Mouse (Mus musculus): ENCODE measurements around the gene Slc2a1. TPM values are rescaled to one million over a fixed set of nuclear protein-coding genes. Genes with fewer than 3 reads are reported as not detected.

Slc2a1 gene
- polyA plus RNA-seq, 1 experiment from 2014 or later, result 150 TPM

DNA sequence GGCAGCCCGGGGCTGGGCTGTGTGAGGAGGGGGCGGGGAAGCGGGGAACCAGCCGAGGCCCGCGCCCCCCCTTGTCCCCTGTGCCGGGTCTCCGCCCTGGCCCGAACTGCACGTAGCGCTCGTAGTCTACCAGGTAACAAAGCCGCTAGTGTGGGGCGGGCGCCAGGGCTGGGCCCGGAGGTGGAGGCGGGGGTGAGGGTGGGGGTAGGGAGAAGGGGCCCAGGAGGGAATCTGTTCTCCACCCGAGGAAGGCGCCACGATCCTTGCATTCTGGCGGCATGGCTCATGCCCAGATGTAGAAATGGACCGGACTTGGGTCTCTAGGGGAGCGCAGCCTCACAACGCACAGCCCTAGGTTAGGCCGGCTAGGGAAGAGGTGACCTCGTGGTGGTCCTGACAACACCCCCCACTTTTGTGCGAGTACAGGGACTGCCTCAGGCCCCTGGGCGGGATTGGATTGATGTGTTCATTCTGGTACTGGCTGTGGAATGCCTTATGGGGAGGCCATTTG lies 35.5 kb upstream of the Slc2a1 start:
- H3K9ac ChIP-seq (ENCODE audit: low read depth, low read length), result 0 out of 2 replicates have a peak overlapping the region, but pooled peaks have one; percentile 0
- no peak; the same call in 1 of the 2 replicates for ATAC-seq (replicated peaks; ENCODE audit: low FRiP score)
- H3K27me3 ChIP-seq (replicated peaks; ENCODE audit: control insufficient read depth, insufficient read depth, low read length), result peaks cover 30% of the 10 kb centered on the region
- H3K27ac ChIP-seq (ENCODE audit: low read depth, low read length), result no peak overlapping the region
- peak overlapping the region; percentile 24 for H3K4me2 ChIP-seq
- H3K9me3 ChIP-seq (ENCODE audit: control insufficient read depth, low read length), result no peaks in the 10 kb centered on the region
- H3K36me3 ChIP-seq (ENCODE audit: control insufficient read depth, insufficient read depth, low read length), result no peaks in the 10 kb centered on the region
- peaks cover 9% of the 10 kb centered on the region for H3K4me1 ChIP-seq (replicated peaks; ENCODE audit: control insufficient read depth, insufficient read depth, low read length)
- no peak overlapping the region for H3K4me3 ChIP-seq (ENCODE audit: low read depth, low read length)
- WGBS, result 51% methylated on average over 27 of the region's 28 CpGs
- no peak for DNase-seq (ENCODE audit: low spot score)

DNA sequence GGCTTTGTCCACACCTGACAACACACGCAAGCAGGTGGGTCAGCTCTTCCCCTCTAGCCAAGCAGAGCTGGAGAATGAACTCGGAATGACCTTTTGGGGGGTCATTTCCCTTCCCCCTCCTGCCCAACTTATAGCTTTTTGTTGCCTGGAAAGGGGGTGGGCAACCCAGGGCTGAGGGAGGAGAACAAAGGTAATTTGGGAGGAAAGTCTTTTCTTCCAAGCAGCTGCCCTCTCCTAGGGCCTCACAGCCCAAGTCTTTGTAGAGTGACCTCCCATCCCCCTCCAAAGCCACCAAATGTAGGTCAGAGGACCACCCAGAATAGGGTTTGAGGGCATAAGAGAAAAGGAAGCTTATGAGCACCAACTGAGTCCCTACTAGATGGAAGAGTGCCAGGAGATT lies 34.9 kb upstream of the Slc2a1 start:
- H3K27ac ChIP-seq (ENCODE audit: low read depth, low read length), result no peak overlapping the region
- ATAC-seq (replicated peaks; ENCODE audit: low FRiP score) (no peak), DNase-seq (ENCODE audit: low spot score) (no peak)
- no peak overlapping the region for H3K4me2 ChIP-seq
- no peak overlapping the region for H3K4me3 ChIP-seq (ENCODE audit: low read depth, low read length)
- peaks cover 30% of the 10 kb centered on the region for H3K27me3 ChIP-seq (replicated peaks; ENCODE audit: control insufficient read depth, insufficient read depth, low read length)
- no peaks in the 10 kb centered on the region for H3K9me3 ChIP-seq (ENCODE audit: control insufficient read depth, low read length)
- no peaks in the 10 kb centered on the region for H3K36me3 ChIP-seq (ENCODE audit: control insufficient read depth, insufficient read depth, low read length)
- WGBS, result 62% methylated on average over 2 of the region's 2 CpGs
- H3K4me1 ChIP-seq (replicated peaks; ENCODE audit: control insufficient read depth, insufficient read depth, low read length), result peaks cover 9% of the 10 kb centered on the region
- no peak overlapping the region for H3K9ac ChIP-seq (ENCODE audit: low read depth, low read length)

DNA sequence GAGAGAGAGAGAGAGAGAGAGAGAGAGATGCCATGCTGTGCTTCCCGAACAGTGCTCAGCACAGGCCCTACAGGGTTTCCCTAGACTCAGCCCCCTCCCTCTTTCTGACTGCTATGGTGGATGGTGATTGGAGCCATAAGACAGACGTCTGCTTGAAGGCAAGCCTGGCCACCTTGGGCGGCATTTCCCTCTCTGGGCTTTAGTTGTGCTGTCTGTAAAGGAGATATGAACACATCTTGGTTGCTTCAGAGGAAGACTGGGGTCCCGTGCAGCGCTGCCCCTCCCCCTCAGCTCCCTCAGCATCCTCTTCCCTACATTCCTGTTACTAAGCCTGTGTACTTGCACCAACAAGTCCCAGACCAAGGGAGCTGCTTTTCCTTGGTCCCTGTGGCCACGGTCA lies 33.9 kb upstream of the Slc2a1 start:
- Histone ChIP-seq H3K9me3 (ENCODE audit: control insufficient read depth, low read length) (no peaks in the 10 kb centered on the region), H3K9ac (ENCODE audit: low read depth, low read length) (no peak overlapping the region), H3K4me2 (no peak overlapping the region), H3K27me3 (replicated peaks; ENCODE audit: control insufficient read depth, insufficient read depth, low read length) (peaks cover 30% of the 10 kb centered on the region), H3K4me3 (ENCODE audit: low read depth, low read length) (no peak overlapping the region), H3K27ac (ENCODE audit: low read depth, low read length) (no peak overlapping the region), H3K4me1 (replicated peaks; ENCODE audit: control insufficient read depth, insufficient read depth, low read length) (peaks cover 9% of the 10 kb centered on the region), H3K36me3 (ENCODE audit: control insufficient read depth, insufficient read depth, low read length) (no peaks in the 10 kb centered on the region)
- WGBS, result 29% methylated on average over 6 of the region's 6 CpGs
- ATAC-seq (replicated peaks; ENCODE audit: low FRiP score) (no peak), DNase-seq (ENCODE audit: low spot score) (no peak)

DNA sequence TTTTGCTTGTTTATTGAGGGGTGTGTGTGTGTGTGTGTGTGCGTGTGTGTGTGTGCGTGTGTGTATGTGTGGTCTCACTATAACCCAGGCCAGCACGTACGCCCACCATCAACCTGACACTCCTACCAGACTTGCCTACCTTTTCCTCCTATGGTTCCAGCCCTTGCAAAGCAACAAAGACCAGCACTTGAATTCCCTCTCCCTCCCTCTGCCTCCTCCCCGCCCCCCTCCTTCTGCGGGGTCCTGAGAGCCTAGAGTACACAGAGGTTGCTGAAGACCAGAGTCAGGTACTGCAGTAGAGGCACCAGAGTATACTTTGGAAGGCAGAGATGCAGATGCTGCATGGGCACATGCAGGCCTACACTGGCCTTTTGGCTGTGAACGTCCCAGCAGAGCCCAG lies 33.2 kb upstream of the Slc2a1 start:
- H3K36me3 ChIP-seq (ENCODE audit: control insufficient read depth, insufficient read depth, low read length), result no peaks in the 10 kb centered on the region
- H3K9me3 ChIP-seq (ENCODE audit: control insufficient read depth, low read length), result no peaks in the 10 kb centered on the region
- H3K4me3 ChIP-seq (ENCODE audit: low read depth, low read length), result no peak overlapping the region
- H3K27ac ChIP-seq (ENCODE audit: low read depth, low read length), result no peak overlapping the region
- H3K27me3 ChIP-seq (replicated peaks; ENCODE audit: control insufficient read depth, insufficient read depth, low read length), result peaks cover 30% of the 10 kb centered on the region
- no peak for ATAC-seq (replicated peaks; ENCODE audit: low FRiP score)
- no peak overlapping the region for H3K4me2 ChIP-seq
- 69% methylated on average over 7 of the region's 7 CpGs for WGBS
- H3K4me1 ChIP-seq (replicated peaks; ENCODE audit: control insufficient read depth, insufficient read depth, low read length), result peaks cover 9% of the 10 kb centered on the region
- H3K9ac ChIP-seq (ENCODE audit: low read depth, low read length), result no peak overlapping the region
- no peak for DNase-seq (ENCODE audit: low spot score)

DNA sequence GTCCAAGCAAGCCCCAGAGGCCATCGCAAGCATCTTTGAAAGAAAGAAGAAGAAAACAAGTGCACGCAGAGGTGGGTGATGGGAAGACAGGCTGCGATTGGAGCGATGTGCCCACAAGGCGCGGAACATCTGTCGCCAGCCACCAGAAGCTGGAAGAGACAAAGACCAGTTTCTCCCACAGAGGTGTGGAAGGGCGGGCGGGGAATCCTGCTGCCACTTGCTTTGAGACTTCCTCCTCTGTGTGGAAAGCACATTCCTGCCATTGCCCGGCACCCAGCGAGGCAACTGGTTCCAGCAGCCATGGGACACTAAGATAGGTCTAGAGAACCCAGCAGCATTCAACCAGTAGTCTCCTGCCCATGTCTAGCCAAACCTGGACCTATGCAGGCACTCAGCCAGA lies 32.2 kb upstream of the Slc2a1 start:
- no peaks in the 10 kb centered on the region for H3K36me3 ChIP-seq (ENCODE audit: control insufficient read depth, insufficient read depth, low read length)
- H3K27ac ChIP-seq (ENCODE audit: low read depth, low read length), result no peak overlapping the region
- H3K9me3 ChIP-seq (ENCODE audit: control insufficient read depth, low read length), result no peaks in the 10 kb centered on the region
- no peak overlapping the region for H3K4me3 ChIP-seq (ENCODE audit: low read depth, low read length)
- no peak for DNase-seq (ENCODE audit: low spot score)
- peak overlapping the region; percentile 49 for H3K4me2 ChIP-seq
- no peak overlapping the region; the same call in 1 of the 2 replicates for H3K9ac ChIP-seq (ENCODE audit: low read depth, low read length)
- 58% methylated on average over 11 of the region's 11 CpGs for WGBS
- peaks cover 9% of the 10 kb centered on the region for H3K4me1 ChIP-seq (replicated peaks; ENCODE audit: control insufficient read depth, insufficient read depth, low read length)
- ATAC-seq (replicated peaks; ENCODE audit: low FRiP score), result no peak
- H3K27me3 ChIP-seq (replicated peaks; ENCODE audit: control insufficient read depth, insufficient read depth, low read length), result peaks cover 26% of the 10 kb centered on the region

DNA sequence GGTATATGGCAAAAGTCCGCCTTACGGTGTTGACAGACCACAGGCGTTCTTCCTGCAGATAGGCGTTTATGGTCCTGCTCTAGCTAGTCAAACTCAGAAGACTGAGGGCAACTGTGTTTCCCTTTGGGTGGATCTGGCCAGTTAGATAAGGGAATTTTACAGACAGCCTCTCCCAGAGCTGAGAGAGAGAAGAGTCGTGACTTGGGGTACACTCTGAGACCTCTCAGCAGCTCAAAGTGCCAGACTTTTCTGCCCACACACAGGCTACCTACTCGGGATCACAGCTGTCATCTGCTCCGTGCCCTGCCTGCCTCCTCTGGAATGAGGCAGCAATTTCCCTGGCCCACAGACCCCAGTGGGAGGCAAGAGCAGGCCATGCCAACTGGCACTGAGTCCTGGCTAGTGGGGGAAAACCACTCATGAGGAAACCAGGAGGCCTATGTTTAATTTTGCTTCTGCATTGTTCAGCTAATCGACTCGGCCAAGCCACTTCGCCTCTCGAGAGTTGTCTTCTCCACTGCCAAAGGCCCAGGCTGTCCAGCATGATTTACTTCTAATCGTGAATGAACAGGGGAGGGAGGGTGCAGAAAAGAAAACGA lies 31.3 kb upstream of the Slc2a1 start:
- peaks cover 5% of the 10 kb centered on the region for H3K4me1 ChIP-seq (replicated peaks; ENCODE audit: control insufficient read depth, insufficient read depth, low read length)
- H3K9ac ChIP-seq (ENCODE audit: low read depth, low read length), result 0 out of 2 replicates have a peak overlapping the region, but pooled peaks have one; percentile 44
- DNase-seq (ENCODE audit: low spot score), result no peak
- H3K4me3 ChIP-seq (ENCODE audit: low read depth, low read length), result no peak overlapping the region
- no peaks in the 10 kb centered on the region for H3K36me3 ChIP-seq (ENCODE audit: control insufficient read depth, insufficient read depth, low read length)
- H3K27me3 ChIP-seq (replicated peaks; ENCODE audit: control insufficient read depth, insufficient read depth, low read length), result peaks cover 18% of the 10 kb centered on the region
- WGBS, result 25% methylated on average over 13 of the region's 13 CpGs
- peak; percentile 89 for ATAC-seq (replicated peaks; ENCODE audit: low FRiP score)
- no peaks in the 10 kb centered on the region for H3K9me3 ChIP-seq (ENCODE audit: control insufficient read depth, low read length)
- H3K4me2 ChIP-seq, result peak overlapping the region; percentile 49
- peak overlapping the region; percentile 84 for H3K27ac ChIP-seq (ENCODE audit: low read depth, low read length)

DNA sequence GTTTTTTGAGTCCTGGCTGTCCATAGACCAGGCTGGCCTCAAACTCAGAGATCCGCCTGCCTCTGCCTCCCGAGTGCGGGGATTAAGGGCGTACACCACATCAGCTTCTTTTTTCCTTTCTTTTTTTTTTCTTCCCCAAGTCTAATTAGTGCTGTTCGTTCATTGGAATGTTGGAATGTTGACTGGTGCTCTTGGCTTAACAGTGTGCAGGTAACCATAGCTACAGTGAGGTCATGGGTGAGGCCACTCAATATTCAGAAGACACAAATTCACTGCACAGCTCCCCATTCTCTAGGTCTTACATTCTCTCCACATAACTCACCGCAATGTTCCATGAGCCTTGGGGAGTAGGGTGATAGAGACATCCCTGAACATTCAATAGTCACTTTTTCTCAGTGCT lies 28.6 kb upstream of the Slc2a1 start:
- no peak for DNase-seq (ENCODE audit: low spot score)
- WGBS, result 90% methylated on average over 6 of the region's 6 CpGs
- Histone ChIP-seq H3K9ac (ENCODE audit: low read depth, low read length) (no peak overlapping the region), H3K4me3 (ENCODE audit: low read depth, low read length) (no peak overlapping the region), H3K36me3 (ENCODE audit: control insufficient read depth, insufficient read depth, low read length) (no peaks in the 10 kb centered on the region), H3K9me3 (ENCODE audit: control insufficient read depth, low read length) (no peaks in the 10 kb centered on the region), H3K27me3 (replicated peaks; ENCODE audit: control insufficient read depth, insufficient read depth, low read length) (no peaks in the 10 kb centered on the region), H3K4me1 (replicated peaks; ENCODE audit: control insufficient read depth, insufficient read depth, low read length) (peaks cover 7% of the 10 kb centered on the region), H3K4me2 (no peak overlapping the region), H3K27ac (ENCODE audit: low read depth, low read length) (no peak overlapping the region)
- ATAC-seq (replicated peaks; ENCODE audit: low FRiP score), result no peak

DNA sequence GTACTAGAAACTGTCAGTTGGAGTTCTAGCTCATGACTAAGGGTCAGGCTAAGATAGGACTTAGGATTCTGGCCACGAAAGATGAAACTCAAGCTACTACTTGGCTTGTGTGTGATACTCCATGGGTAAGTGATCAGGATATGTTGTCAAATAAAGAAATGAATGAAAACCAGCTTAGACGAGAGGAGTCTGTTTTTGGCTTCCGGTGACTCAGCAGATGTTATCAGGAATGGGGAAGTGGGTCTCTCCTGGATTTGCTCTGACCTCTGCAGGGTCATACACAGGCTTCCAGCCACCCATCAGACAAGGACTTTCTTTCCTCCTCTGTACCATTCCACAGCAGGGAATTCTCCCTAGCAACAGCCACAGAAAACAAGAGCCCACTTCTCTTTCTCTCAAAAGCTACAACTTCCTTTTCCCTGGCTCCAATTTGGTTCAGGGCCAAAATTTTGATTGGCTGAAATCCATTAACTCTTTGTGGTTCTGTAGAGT lies 25.7 kb upstream of the Slc2a1 start:
- DNase-seq (ENCODE audit: low spot score) (no peak), ATAC-seq (replicated peaks; ENCODE audit: low FRiP score) (no peak)
- no peaks in the 10 kb centered on the region for H3K9me3 ChIP-seq (ENCODE audit: control insufficient read depth, low read length)
- WGBS, result 33% methylated on average over 3 of the region's 3 CpGs
- no peak overlapping the region for H3K9ac ChIP-seq (ENCODE audit: low read depth, low read length)
- H3K4me1 ChIP-seq (replicated peaks; ENCODE audit: control insufficient read depth, insufficient read depth, low read length), result peaks cover 2% of the 10 kb centered on the region; the same call in 1 of the 2 replicates
- no peak overlapping the region for H3K4me2 ChIP-seq
- H3K36me3 ChIP-seq (ENCODE audit: control insufficient read depth, insufficient read depth, low read length), result no peaks in the 10 kb centered on the region
- H3K27ac ChIP-seq (ENCODE audit: low read depth, low read length), result no peak overlapping the region
- H3K4me3 ChIP-seq (ENCODE audit: low read depth, low read length), result no peak overlapping the region
- no peaks in the 10 kb centered on the region for H3K27me3 ChIP-seq (replicated peaks; ENCODE audit: control insufficient read depth, insufficient read depth, low read length)

DNA sequence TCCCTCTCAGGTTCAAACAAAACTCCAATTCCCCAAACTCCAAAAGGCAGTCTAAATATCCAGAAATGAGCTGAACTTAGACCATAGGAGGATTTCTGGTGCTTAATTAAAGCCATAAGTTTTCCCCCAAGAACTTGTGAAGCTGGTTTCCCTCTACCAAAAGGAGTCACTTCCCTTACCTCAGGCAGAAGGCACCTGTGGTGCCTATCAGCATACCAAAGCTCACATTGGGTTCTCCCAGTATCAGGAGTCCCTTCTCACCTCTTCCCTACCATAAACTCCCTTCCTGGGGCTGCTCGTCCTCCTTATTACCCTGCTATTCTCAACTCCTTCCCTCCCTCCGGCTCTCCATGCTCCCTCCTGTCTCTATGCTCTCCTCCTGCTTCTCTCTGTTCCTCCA lies 20.1 kb upstream of the Slc2a1 start:
- Histone ChIP-seq H3K9me3 (ENCODE audit: control insufficient read depth, low read length) (no peaks in the 10 kb centered on the region), H3K27ac (ENCODE audit: low read depth, low read length) (no peak overlapping the region), H3K4me2 (no peak overlapping the region), H3K27me3 (replicated peaks; ENCODE audit: control insufficient read depth, insufficient read depth, low read length) (no peaks in the 10 kb centered on the region), H3K36me3 (ENCODE audit: control insufficient read depth, insufficient read depth, low read length) (no peaks in the 10 kb centered on the region), H3K4me3 (ENCODE audit: low read depth, low read length) (no peak overlapping the region), H3K9ac (ENCODE audit: low read depth, low read length) (no peak overlapping the region), H3K4me1 (replicated peaks; ENCODE audit: control insufficient read depth, insufficient read depth, low read length) (no peaks in the 10 kb centered on the region)
- WGBS, result 44% methylated on average over 2 of the region's 2 CpGs
- ATAC-seq (replicated peaks; ENCODE audit: low FRiP score) (no peak), DNase-seq (ENCODE audit: low spot score) (no peak)

Data from liver, embryonic 11.5 days (tissue).